30 mouse cellular contexts compared by ENCODE assay signal in the genomic region with DNA sequence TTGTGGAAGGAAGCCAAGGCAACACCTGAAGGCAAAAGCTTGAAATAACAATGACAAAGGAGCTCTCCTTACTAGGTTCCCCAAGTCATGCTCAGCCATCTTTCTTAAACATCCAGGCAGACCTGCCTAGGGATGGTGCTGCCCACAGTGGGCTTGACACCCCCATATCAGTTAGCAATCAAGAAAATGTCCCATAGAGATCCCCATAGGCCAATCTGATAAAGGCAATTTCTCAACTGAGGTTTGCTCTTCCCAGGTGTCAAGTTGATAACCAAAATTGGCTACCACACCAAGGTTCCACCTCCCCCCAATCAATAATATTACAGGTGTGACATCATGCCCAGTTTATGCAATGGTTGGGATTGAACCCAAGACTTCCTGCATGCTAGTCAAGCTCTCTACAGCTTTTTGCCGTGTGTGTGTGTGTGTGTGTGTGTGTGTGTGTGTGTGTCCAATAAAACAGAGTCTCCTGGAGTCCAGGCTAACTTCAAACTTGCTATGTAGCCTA.
"Had no signal": no experiment of that assay in that cellular context is flagged by ENCODE, and none has a peak within 500 bp of the region (broad histone marks: within the 10 kb centered on the region; RNA-seq: fewer than 3 reads in every experiment).

No protein-coding gene starts in this region.

- H3K4me3 ChIP-seq: heart, embryonic 10.5 days; heart, embryonic 12.5 days; heart, embryonic 13.5 days; heart, embryonic 15.5 days; hindbrain, embryonic 10.5 days; hindbrain, embryonic 12.5 days; hindbrain, embryonic 13.5 days; hindbrain, embryonic 15.5 days; intestine, embryonic 15.5 days; kidney, embryonic 15.5 days; layer of hippocampus, adult 2 months had no signal

- H3K27ac ChIP-seq: heart, embryonic 10.5 days; heart, embryonic 13.5 days; heart, embryonic 15.5 days; hindbrain, embryonic 10.5 days; hindbrain, embryonic 12.5 days; hindbrain, embryonic 13.5 days; hindbrain, embryonic 14.5 days; hindbrain, embryonic 15.5 days; hindbrain, postnatal 0 days; intestine, embryonic 15.5 days; kidney, embryonic 15.5 days; kidney, postnatal 0 days; layer of hippocampus, adult 2 months had no signal

- H3K36me3 ChIP-seq: heart, embryonic 10.5 days; heart, embryonic 12.5 days; heart, embryonic 13.5 days; heart, embryonic 15.5 days; hindbrain, embryonic 10.5 days; hindbrain, embryonic 12.5 days; hindbrain, embryonic 13.5 days; hindbrain, embryonic 15.5 days; intestine, embryonic 15.5 days; kidney, embryonic 15.5 days had no signal

- H3K27me3 ChIP-seq: heart, embryonic 12.5 days; heart, embryonic 13.5 days; heart, embryonic 15.5 days; hindbrain, embryonic 12.5 days; hindbrain, embryonic 13.5 days; hindbrain, embryonic 15.5 days; intestine, embryonic 15.5 days; kidney, embryonic 15.5 days had no signal

- H3K9ac ChIP-seq: heart, embryonic 12.5 days; heart, embryonic 13.5 days; heart, embryonic 15.5 days; hindbrain, embryonic 12.5 days; hindbrain, embryonic 13.5 days; hindbrain, embryonic 14.5 days; hindbrain, embryonic 15.5 days; intestine, embryonic 15.5 days; kidney, embryonic 15.5 days had no signal

- DNase-seq: heart, postnatal 10 days; heart, postnatal 14 days; heart, postnatal 36 days; heart, postnatal 4 days; kidney, adult 11 months; kidney, adult 18-20 months; kidney, adult 2 months; kidney, adult 8-10 months; kidney, adult 9 months; kidney, postnatal 10 days; kidney, postnatal 14 days; kidney, postnatal 25 days; kidney, postnatal 36 days; kidney, postnatal 4 days; layer of hippocampus, adult 9-11 months; layer of hippocampus, postnatal 36 days had no signal
